Mouse (Mus musculus) forebrain, postnatal 0 days (tissue): Measurements from ENCODE around the gene Cfap157. TPM values are rescaled to one million over a fixed set of nuclear protein-coding genes. Genes with fewer than 3 reads are reported as not detected.

Experiments used
- ATAC-seq: fragments of 200-750 bp; cut with Nextera tagmentation; 2 replicates; pipeline ENCODE4 v1.8.0; 2017; ENCODE audit warnings: mild to moderate bottlenecking, moderate library complexity
- DNase-seq: peaks from one replicate; pipeline ENCODE4 v3.0.0-alpha.2; 2015
- H3K27ac ChIP-seq: fragments of 300-500 bp; sonication (generic); 2 replicates; pipeline ENCODE4 v1.5.1; 2014; ENCODE audit warnings: low read depth, mild to moderate bottlenecking, antibody characterized with exemption, low read length, moderate library complexity, mixed read lengths
- H3K27me3 ChIP-seq: fragments of 300-500 bp; sonication (generic); 2 replicates; pipeline ENCODE4 v1.6.1; 2014; ENCODE audit warnings: mild to moderate bottlenecking, low read length, mixed read lengths; ENCODE audit not compliant: insufficient read depth
- H3K36me3 ChIP-seq: fragments of 300-500 bp; sonication (generic); 2 replicates; pipeline ENCODE4 v1.6.1; 2014; ENCODE audit warnings: mild to moderate bottlenecking, moderate library complexity; ENCODE audit not compliant: insufficient read depth
- H3K4me1 ChIP-seq: fragments of 300-500 bp; sonication (generic); 2 replicates; pipeline ENCODE4 v1.6.1; 2014; ENCODE audit warnings: antibody characterized with exemption; ENCODE audit not compliant: insufficient read depth
- H3K4me2 ChIP-seq: fragments of 300-500 bp; sonication (generic); 2 replicates; pipeline ENCODE4 v1.6.1; 2014; ENCODE audit warnings: low read depth, mild to moderate bottlenecking, moderate library complexity
- H3K4me3 ChIP-seq: fragments of 300-500 bp; sonication (generic); 2 replicates; pipeline ENCODE4 v1.5.1; 2014; ENCODE audit warnings: low read depth, low read length, mixed read lengths
- H3K9ac ChIP-seq: fragments of 300-500 bp; sonication (generic); 2 replicates; pipeline ENCODE4 v1.6.1; 2014; ENCODE audit warnings: mild to moderate bottlenecking
- H3K9me3 ChIP-seq: fragments of 300-500 bp; sonication (generic); 2 replicates; pipeline ENCODE4 v1.6.1; 2016; ENCODE audit warnings: low read length
- CTCF ChIP-seq: sonication (generic); IDR thresholded peaks from 2 replicates; pipeline ENCODE4 v1.5.1; 2016; ENCODE audit warnings: antibody characterized with exemption, control low read depth, low read depth
- WGBS: fragments of 180-500 bp; shearing (Covaris S2); extraction: QIAGEN DNeasy Blood & Tissue Kit; methylation state at CpG from one replicate; pipeline ENCODE4 v1.1.7; 2014; 5-methylcytosine and 5-hydroxymethylcytosine counted together
- polyA plus RNA-seq: library from polyadenylated mRNA; unstranded; fragments of >200 nt; fragmentation: Nextera tagmentation; extraction: Ambion mirVana; gene quantifications from 2 replicates; pipeline ENCODE4 v1.2.1, GENCODE M21; 2015
- total RNA-seq: library from RNA; depleted of rRNA; stranded (reverse); fragments of >200 nt; gene quantifications from 2 replicates; pipeline ENCODE4 v1.2.3, GENCODE M21; 2014

The Cfap157 gene
- total and polyA plus RNA-seq, 2 experiments from 2014 or later: 1.0 to 2.8 TPM

DNA sequence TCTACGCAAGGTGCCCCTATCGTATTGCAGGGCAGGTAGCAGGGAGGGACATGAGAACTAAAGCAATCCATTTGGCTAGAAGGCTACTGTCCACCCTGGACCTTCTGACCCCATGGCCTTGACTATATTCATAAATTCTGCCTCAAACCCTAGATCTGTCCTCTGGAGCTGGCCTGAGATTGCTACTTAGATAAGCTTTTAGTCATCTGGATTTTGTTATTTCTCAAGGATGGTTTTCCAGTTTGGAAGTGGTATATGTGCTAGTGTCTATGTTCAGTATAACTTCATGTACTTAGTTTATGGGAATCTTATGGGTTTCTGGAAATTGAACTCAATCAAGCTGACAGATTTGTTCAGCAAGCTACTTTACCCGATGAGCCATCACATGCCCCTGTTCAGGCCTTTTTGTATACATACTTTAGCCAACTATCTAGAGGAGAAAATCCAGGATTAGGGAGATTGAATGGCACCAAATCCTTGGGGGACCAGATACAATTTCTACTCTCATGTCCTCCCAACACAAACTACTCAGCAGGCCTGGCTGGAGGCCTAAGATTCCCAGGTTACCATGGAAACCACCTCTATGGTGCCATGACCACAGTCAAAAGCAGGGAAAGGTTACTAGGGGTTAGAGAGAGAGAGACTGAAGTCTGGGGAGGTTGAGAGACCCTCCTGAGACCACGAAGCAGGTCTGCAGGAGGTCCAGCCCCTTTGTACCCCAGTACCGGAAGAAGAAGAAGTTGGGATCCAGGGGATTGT is 14.7 kb downstream of the Cfap157 start:
- Histone ChIP-seq H3K36me3 (no peaks in the 10 kb centered on the region), H3K4me1 (no peaks in the 10 kb centered on the region), H3K27ac (no peak overlapping the region), H3K9me3 (no peaks in the 10 kb centered on the region), H3K27me3 (no peaks in the 10 kb centered on the region), H3K9ac (no peak overlapping the region), H3K4me2 (no peak overlapping the region), H3K4me3 (no peak overlapping the region)
- 62% methylated on average over 5 of the region's 5 CpGs for whole genome bisulfite sequencing
- ATAC-seq: no peak
- no peak for DNase-seq
- no peak for TF ChIP-seq CTCF

GRCm38 (mm10) chr2:32768661-32769285 is 15.5 kb downstream of the Cfap157 start:
- no peak for TF ChIP-seq CTCF
- Histone ChIP-seq H3K4me3 (no peak overlapping the region), H3K36me3 (no peaks in the 10 kb centered on the region), H3K4me1 (no peaks in the 10 kb centered on the region), H3K9me3 (no peaks in the 10 kb centered on the region), H3K9ac (no peak overlapping the region), H3K27ac (no peak overlapping the region), H3K4me2 (no peak overlapping the region), H3K27me3 (no peaks in the 10 kb centered on the region)
- DNase-seq (no peak), ATAC-seq (no peak)
- 51% methylated on average over 19 of the region's 19 CpGs for WGBS

- Histone ChIP-seq H3K36me3 (peaks cover 13% of the 10 kb centered on the region), H3K4me2 (no peak overlapping the region), H3K9ac (no peak overlapping the region), H3K27ac (no peak overlapping the region), H3K9me3 (no peaks in the 10 kb centered on the region), H3K4me1 (no peaks in the 10 kb centered on the region), H3K27me3 (no peaks in the 10 kb centered on the region), H3K4me3 (no peak overlapping the region)
- no peak for DNase-seq
- ATAC-seq: no peak
- WGBS: 85% methylated on average over 12 of the region's 12 CpGs
- no peak for TF ChIP-seq CTCF
These were observed 17.0 kb downstream of the Cfap157 start for GRCm38 (mm10) chr2:32767241-32767640.

DNA sequence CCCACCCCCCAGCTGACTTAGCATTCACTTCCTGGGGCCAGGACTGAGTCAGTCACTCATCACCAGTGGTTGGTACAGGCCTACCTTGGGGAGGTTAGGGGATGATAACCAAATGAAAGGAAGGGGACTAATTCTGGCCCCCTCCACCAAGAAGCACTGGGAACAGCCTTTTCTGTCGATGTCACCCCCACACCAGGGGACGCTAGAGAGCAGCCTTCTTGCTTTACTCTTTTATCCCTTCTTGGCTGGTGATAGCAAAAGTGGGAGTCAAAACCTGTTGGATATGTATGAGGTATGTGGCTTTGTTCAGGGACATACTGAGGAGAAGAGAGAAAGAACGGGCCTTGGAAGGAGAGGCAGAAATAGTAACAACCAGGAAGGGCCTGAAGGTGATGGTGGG is 20.9 kb downstream of the Cfap157 start:
- ATAC-seq: no peak
- no peaks in the 10 kb centered on the region for H3K27me3 ChIP-seq
- H3K9ac ChIP-seq: no peak overlapping the region
- no peak overlapping the region for H3K27ac ChIP-seq
- H3K4me1 ChIP-seq: 0 out of 2 replicates have a peak, but pooled peaks cover under 1% of the 10 kb centered on the region
- no peak overlapping the region for H3K4me2 ChIP-seq
- WGBS: 83% methylated on average over 3 of the region's 3 CpGs
- no peak for DNase-seq
- TF ChIP-seq CTCF: peak; percentile 41
- peaks cover 34% of the 10 kb centered on the region for H3K36me3 ChIP-seq
- no peak overlapping the region for H3K4me3 ChIP-seq
- H3K9me3 ChIP-seq: no peaks in the 10 kb centered on the region

- H3K27me3 ChIP-seq: no peaks in the 10 kb centered on the region
- 69% methylated on average over 4 of the region's 4 CpGs for WGBS
- peaks cover 8% of the 10 kb centered on the region for H3K4me1 ChIP-seq
- H3K9me3 ChIP-seq: no peaks in the 10 kb centered on the region
- H3K4me2 ChIP-seq: no peak overlapping the region
- H3K27ac ChIP-seq: no peak overlapping the region
- no peak overlapping the region for H3K9ac ChIP-seq
- H3K36me3 ChIP-seq: peaks cover 34% of the 10 kb centered on the region
- no peak for DNase-seq
- no peak overlapping the region for H3K4me3 ChIP-seq
- ATAC-seq: no peak
- no peak for TF ChIP-seq CTCF
These were observed 22.4 kb downstream of the Cfap157 start for GRCm38 (mm10) chr2:32761859-32762258.

GRCm38 (mm10) chr2:32761361-32761760 is 22.9 kb downstream of the Cfap157 start:
- no peak for DNase-seq

GRCm38 (mm10) chr2:32759001-32759400 is 25.2 kb downstream of the Cfap157 start:
- Histone ChIP-seq H3K36me3 (peaks cover 46% of the 10 kb centered on the region), H3K4me1 (peaks cover 8% of the 10 kb centered on the region), H3K9me3 (no peaks in the 10 kb centered on the region), H3K27me3 (no peaks in the 10 kb centered on the region), H3K27ac (no peak overlapping the region), H3K4me3 (no peak overlapping the region), H3K9ac (no peak overlapping the region), H3K4me2 (no peak overlapping the region)
- WGBS: 88% methylated on average over 2 of the region's 2 CpGs
- ATAC-seq: no peak
- no peak for TF ChIP-seq CTCF
- no peak for DNase-seq

More at GRCm38 (mm10) chr2:32761361-32761760, 22.9 kb downstream of the Cfap157 start:
- peaks cover 34% of the 10 kb centered on the region for H3K36me3 ChIP-seq
- H3K4me1 ChIP-seq: peaks cover 8% of the 10 kb centered on the region
- WGBS: 89% methylated on average over 14 of the region's 14 CpGs
- H3K9me3 ChIP-seq: no peaks in the 10 kb centered on the region
- H3K27me3 ChIP-seq: no peaks in the 10 kb centered on the region
- no peak overlapping the region for H3K27ac ChIP-seq
- no peak overlapping the region for H3K9ac ChIP-seq
- TF ChIP-seq CTCF: no peak
- no peak for ATAC-seq
- no peak overlapping the region for H3K4me3 ChIP-seq
- H3K4me2 ChIP-seq: no peak overlapping the region
